Mouse (Mus musculus) activated CD4-positive, CD25-positive, alpha-beta regulatory T cell (primary cell): ENCODE data around the gene Supt3. TPM values are rescaled to one million over a fixed set of nuclear protein-coding genes. Genes with fewer than 3 reads are reported as not detected.

Experiments used
- polyA plus RNA-seq, 2 experiments: library from polyadenylated mRNA; unstranded; fragments of 100-300 nt; shearing (Covaris generic); gene quantifications; one replicate each; pipeline ENCODE4 v1.2.1; 2017

Gene Supt3
- polyA plus RNA-seq, result 10 to 100 TPM; 18.3 to 18.8 TPM

GRCm38 (mm10) chr17:44776738-44777270 is at the start of gene Supt3:
Gene Supt3 (plus strand): TSS chr17:44777152.

GRCm38 (mm10) chr17:44814508-44815175 is 37.7 kb downstream of the Supt3 start, which contains the start of gene Runx2:
Gene Runx2 (minus strand): TSS chr17:44814797.

Other genes starting within 250 kb of the Supt3 start
- 10 to 100 TPM; 12.2 to 24.5 TPM for gene Runx2, start 37.6 kb downstream of the Supt3 start, polyA plus RNA-seq